Mouse (Mus musculus) midbrain, embryonic 15.5 days (tissue): ENCODE measurements around the gene Gm42417. TPM values are rescaled to one million over a fixed set of nuclear protein-coding genes. Genes with fewer than 3 reads are reported as not detected.

ENCODE experiments used
- ATAC-seq: fragments of 200-750 bp; cut with Nextera tagmentation; replicated peaks from 2 replicates; pipeline ENCODE4 v1.8.0; 2017; ENCODE audit warnings: moderate TSS enrichment
- H3K27ac ChIP-seq: fragments of 300-500 bp; sonication (generic); 2 replicates; pipeline ENCODE4 v1.5.1; 2015; ENCODE audit warnings: mild to moderate bottlenecking, inconsistent platforms
- H3K27me3 ChIP-seq: fragments of 300-500 bp; sonication (generic); replicated peaks from 2 replicates; pipeline ENCODE4 v1.6.1; 2015; ENCODE audit warnings: inconsistent platforms
- H3K36me3 ChIP-seq: fragments of 300-500 bp; sonication (generic); replicated peaks from 2 replicates; pipeline ENCODE4 v1.6.1; 2015; ENCODE audit warnings: inconsistent platforms
- H3K4me1 ChIP-seq: fragments of 300-500 bp; sonication (generic); 2 replicates; pipeline ENCODE4 v1.6.1; 2015; ENCODE audit warnings: inconsistent platforms
- H3K4me2 ChIP-seq: fragments of 300-500 bp; sonication (generic); 2 replicates; pipeline ENCODE4 v1.6.1; 2015; ENCODE audit warnings: inconsistent platforms, mild to moderate bottlenecking, moderate library complexity
- H3K4me3 ChIP-seq: fragments of 300-500 bp; sonication (generic); 2 replicates; pipeline ENCODE4 v1.5.1; 2015; ENCODE audit warnings: mild to moderate bottlenecking, inconsistent platforms
- H3K9ac ChIP-seq: fragments of 300-500 bp; sonication (generic); 2 replicates; pipeline ENCODE4 v1.6.1; 2015; ENCODE audit warnings: mild to moderate bottlenecking, inconsistent platforms
- H3K9me3 ChIP-seq: fragments of 300-500 bp; sonication (generic); 2 replicates; pipeline ENCODE4 v1.6.1; 2016; ENCODE audit warnings: inconsistent platforms
- WGBS: fragments of 180-500 bp; shearing (Covaris S2); methylation state at CpG from one replicate; pipeline ENCODE4 v1.1.7; 2015; ENCODE audit warnings: mixed read lengths; 5-methylcytosine and 5-hydroxymethylcytosine counted together
- polyA plus RNA-seq: library from polyadenylated mRNA; unstranded; fragments of >200 nt; fragmentation: Nextera tagmentation; extraction: Ambion mirVana; gene quantifications from 2 replicates; pipeline ENCODE4 v1.2.1, GENCODE M21; 2015

Gm42417 gene
- polyA plus RNA-seq, 1 experiment from 2014 or later = 0.81 TPM

- Histone ChIP-seq H3K4me1 (no peaks in the 10 kb centered on the region), H3K4me3 (no peak overlapping the region), H3K4me2 (no peak overlapping the region), H3K27ac (no peak overlapping the region), H3K9ac (no peak overlapping the region), H3K27me3 (no peaks in the 10 kb centered on the region), H3K9me3 (no peaks in the 10 kb centered on the region), H3K36me3 (no peaks in the 10 kb centered on the region)
- no peak for ATAC-seq
- 84% methylated on average over 8 of the region's 8 CpGs for WGBS
Measured at GRCm38 (mm10) chr1:36573524-36573923, 34.3 kb upstream of the Gm42417 start.

DNA sequence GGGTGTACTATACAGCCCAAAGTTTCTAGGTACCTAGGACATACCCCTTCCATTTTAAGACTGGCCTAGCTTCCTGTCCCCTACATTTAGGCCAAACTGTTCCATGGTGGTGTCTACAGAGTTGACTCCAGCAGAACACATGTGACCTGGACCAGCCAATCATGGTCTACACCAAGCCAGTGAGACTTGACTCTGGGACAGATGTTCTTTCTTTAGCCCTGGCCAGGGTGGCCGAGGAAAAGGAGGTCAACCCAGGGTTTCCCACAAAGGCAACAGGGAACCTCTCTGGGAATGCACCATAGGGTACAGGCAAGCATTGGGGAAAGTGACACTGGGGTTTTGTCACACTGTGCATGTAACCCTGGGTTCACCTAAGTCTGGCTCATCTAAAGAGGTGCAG is 33.5 kb upstream of the Gm42417 start:
- H3K4me3 ChIP-seq = no peak overlapping the region
- no peaks in the 10 kb centered on the region for H3K36me3 ChIP-seq
- H3K9me3 ChIP-seq = no peaks in the 10 kb centered on the region
- no peak overlapping the region for H3K27ac ChIP-seq
- no peaks in the 10 kb centered on the region for H3K4me1 ChIP-seq
- no peak for ATAC-seq
- no peak overlapping the region for H3K9ac ChIP-seq
- H3K4me2 ChIP-seq = no peak overlapping the region
- 67% methylated on average over 1 of the region's 1 CpGs for WGBS
- no peaks in the 10 kb centered on the region for H3K27me3 ChIP-seq

- H3K4me3 ChIP-seq = no peak overlapping the region
- H3K27ac ChIP-seq = no peak overlapping the region
- no peak for ATAC-seq
- no peak overlapping the region for H3K4me2 ChIP-seq
- H3K9me3 ChIP-seq = no peaks in the 10 kb centered on the region
- no peaks in the 10 kb centered on the region for H3K36me3 ChIP-seq
- WGBS = 79% methylated on average over 2 of the region's 2 CpGs
- no peaks in the 10 kb centered on the region for H3K4me1 ChIP-seq
- H3K27me3 ChIP-seq = no peaks in the 10 kb centered on the region
- no peak overlapping the region for H3K9ac ChIP-seq
Measured at GRCm38 (mm10) chr1:36572140-36572700, 33.0 kb upstream of the Gm42417 start.

DNA sequence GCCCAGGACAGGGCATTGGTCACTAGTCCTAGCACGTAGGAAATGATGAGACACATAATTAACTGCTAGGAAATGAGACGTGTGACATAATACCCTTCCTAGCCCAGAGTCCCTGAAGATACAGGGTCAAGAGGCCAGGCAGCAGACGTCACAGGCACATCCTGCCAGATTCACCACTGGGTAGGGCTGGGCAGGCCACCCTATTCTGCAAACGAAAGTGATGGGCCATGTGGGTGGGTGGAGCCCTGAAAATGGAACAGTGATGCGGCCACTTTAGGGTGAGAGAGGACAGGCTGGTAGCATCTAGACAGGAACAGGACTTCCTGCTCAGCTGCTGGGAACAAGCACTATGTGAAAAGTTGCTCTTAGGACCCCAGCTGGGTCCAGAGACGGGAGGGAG is 32.4 kb upstream of the Gm42417 start:
- ATAC-seq = no peak
- H3K9me3 ChIP-seq = no peaks in the 10 kb centered on the region
- H3K27me3 ChIP-seq = no peaks in the 10 kb centered on the region
- 56% methylated on average over 6 of the region's 6 CpGs for WGBS
- no peaks in the 10 kb centered on the region for H3K36me3 ChIP-seq
- H3K27ac ChIP-seq = no peak overlapping the region
- no peak overlapping the region for H3K9ac ChIP-seq
- no peaks in the 10 kb centered on the region for H3K4me1 ChIP-seq
- H3K4me2 ChIP-seq = no peak overlapping the region
- H3K4me3 ChIP-seq = no peak overlapping the region

DNA sequence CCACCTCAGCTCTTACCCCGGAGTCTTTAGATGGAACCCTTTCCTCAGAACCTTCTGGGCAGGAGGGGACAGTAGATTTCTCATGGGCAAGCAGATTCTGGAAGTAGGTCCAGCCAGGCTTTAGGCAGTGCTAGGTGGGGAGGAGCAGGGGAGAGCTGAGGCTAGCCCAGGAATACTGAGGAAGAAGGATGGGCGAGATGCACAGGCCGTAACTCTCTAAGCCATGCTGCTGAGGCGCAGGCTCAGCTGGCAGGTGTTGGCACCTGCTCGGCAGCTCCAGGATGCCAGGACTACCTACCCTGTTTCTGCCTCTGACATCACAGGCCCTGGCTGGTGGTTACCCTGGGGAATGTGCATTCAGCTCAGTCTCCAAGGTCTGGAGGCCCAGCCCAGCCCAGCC is 31.1 kb upstream of the Gm42417 start:
- H3K9ac ChIP-seq = no peak overlapping the region
- no peak overlapping the region for H3K27ac ChIP-seq
- H3K27me3 ChIP-seq = no peaks in the 10 kb centered on the region
- no peaks in the 10 kb centered on the region for H3K36me3 ChIP-seq
- H3K4me1 ChIP-seq = no peaks in the 10 kb centered on the region
- 87% methylated on average over 5 of the region's 5 CpGs for WGBS
- H3K4me3 ChIP-seq = no peak overlapping the region
- ATAC-seq = no peak
- no peak overlapping the region for H3K4me2 ChIP-seq
- no peaks in the 10 kb centered on the region for H3K9me3 ChIP-seq

DNA sequence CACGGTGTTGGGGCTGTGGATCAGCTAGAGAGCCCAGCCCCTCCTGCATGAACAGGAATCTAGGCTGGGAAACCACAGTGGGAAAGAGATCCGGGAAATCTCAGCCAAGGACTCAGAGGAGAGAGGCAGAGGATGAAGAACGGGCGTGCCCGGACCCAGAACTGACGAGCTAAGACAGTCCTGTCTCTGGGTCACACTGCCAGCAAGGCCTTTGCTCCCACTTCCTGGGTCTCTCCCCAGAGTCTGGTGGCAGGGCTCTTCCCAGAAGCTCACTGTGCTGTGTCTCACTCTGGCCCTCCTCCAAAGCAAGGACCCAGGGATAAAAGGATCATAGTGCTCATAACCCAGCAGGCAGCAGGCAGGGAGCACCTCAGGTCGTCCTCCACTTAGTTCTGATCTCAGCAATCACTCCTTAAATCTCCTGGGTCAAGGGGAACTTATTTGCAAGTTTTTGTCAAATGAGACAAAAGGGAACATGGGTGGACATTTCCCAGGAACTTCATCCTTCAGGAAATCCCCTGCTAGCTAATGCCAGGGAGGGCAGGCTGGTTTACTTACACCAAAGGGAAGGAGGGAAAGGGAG is 30.6 kb upstream of the Gm42417 start:
- Histone ChIP-seq H3K4me2 (no peak overlapping the region), H3K4me1 (no peaks in the 10 kb centered on the region), H3K9ac (no peak overlapping the region), H3K27ac (no peak overlapping the region), H3K27me3 (no peaks in the 10 kb centered on the region), H3K9me3 (no peaks in the 10 kb centered on the region), H3K36me3 (no peaks in the 10 kb centered on the region), H3K4me3 (no peak overlapping the region)
- 57% methylated on average over 7 of the region's 7 CpGs for WGBS
- no peak for ATAC-seq

DNA sequence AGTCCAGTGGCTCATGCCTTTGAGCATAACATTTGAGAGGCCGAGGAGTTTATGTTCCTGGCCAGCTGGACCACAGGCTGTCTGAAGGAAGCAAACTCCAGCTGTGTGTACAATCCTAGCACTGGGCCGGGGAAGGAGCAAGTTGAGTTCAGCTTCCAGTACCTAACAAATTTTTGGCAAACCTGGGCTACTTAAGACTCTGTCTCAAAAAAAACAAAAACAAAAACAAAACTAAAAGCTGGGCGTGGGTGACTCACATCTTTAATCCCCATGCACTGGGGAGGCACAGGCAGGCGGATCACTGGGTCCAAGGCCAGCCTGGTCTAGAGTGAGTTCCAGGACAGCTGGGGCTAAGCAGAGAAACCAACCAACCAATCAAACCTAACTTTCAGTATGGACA is 29.5 kb upstream of the Gm42417 start:
- H3K4me3 ChIP-seq = no peak overlapping the region
- H3K9ac ChIP-seq = no peak overlapping the region
- no peaks in the 10 kb centered on the region for H3K9me3 ChIP-seq

GRCm38 (mm10) chr1:36567818-36568603 is 28.8 kb upstream of the Gm42417 start:
- no peaks in the 10 kb centered on the region for H3K36me3 ChIP-seq
- 45% methylated on average over 21 of the region's 21 CpGs for WGBS
- no peak overlapping the region for H3K27ac ChIP-seq
- ATAC-seq = no peak
- H3K9ac ChIP-seq = no peak overlapping the region
- no peak overlapping the region for H3K4me3 ChIP-seq
- no peak overlapping the region for H3K4me2 ChIP-seq
- no peaks in the 10 kb centered on the region for H3K4me1 ChIP-seq
- no peaks in the 10 kb centered on the region for H3K27me3 ChIP-seq
- H3K9me3 ChIP-seq = no peaks in the 10 kb centered on the region

More for the DNA sequence above, 29.5 kb upstream of the Gm42417 start:
- WGBS = 69% methylated on average over 4 of the region's 4 CpGs
- no peak overlapping the region for H3K27ac ChIP-seq
- ATAC-seq = no peak
- no peaks in the 10 kb centered on the region for H3K27me3 ChIP-seq
- no peak overlapping the region for H3K4me2 ChIP-seq
- H3K36me3 ChIP-seq = no peaks in the 10 kb centered on the region
- H3K4me1 ChIP-seq = no peaks in the 10 kb centered on the region

GRCm38 (mm10) chr1:36566425-36566824 is 27.2 kb upstream of the Gm42417 start:
- Histone ChIP-seq H3K36me3 (no peaks in the 10 kb centered on the region), H3K27ac (no peak overlapping the region), H3K4me2 (no peak overlapping the region), H3K9me3 (no peaks in the 10 kb centered on the region), H3K4me3 (no peak overlapping the region), H3K4me1 (no peaks in the 10 kb centered on the region), H3K27me3 (no peaks in the 10 kb centered on the region), H3K9ac (no peak overlapping the region)
- ATAC-seq = no peak
- 4% methylated on average over 2 of the region's 2 CpGs for WGBS

GRCm38 (mm10) chr1:36564101-36564500 is 24.9 kb upstream of the Gm42417 start:
- no peak overlapping the region for H3K4me3 ChIP-seq
- no peak overlapping the region for H3K27ac ChIP-seq
- no peaks in the 10 kb centered on the region for H3K9me3 ChIP-seq
- no peaks in the 10 kb centered on the region for H3K27me3 ChIP-seq
- WGBS = 79% methylated on average over 6 of the region's 6 CpGs
- no peak for ATAC-seq
- H3K4me1 ChIP-seq = peaks cover 2% of the 10 kb centered on the region
- H3K9ac ChIP-seq = no peak overlapping the region
- H3K4me2 ChIP-seq = no peak overlapping the region
- H3K36me3 ChIP-seq = no peaks in the 10 kb centered on the region

GRCm38 (mm10) chr1:36563632-36564031 is 24.4 kb upstream of the Gm42417 start:
- peaks cover 6% of the 10 kb centered on the region for H3K4me1 ChIP-seq
- H3K36me3 ChIP-seq = no peaks in the 10 kb centered on the region
- WGBS = 70% methylated on average over 4 of the region's 4 CpGs
- H3K4me3 ChIP-seq = no peak overlapping the region
- no peaks in the 10 kb centered on the region for H3K9me3 ChIP-seq
- ATAC-seq = no peak
- no peaks in the 10 kb centered on the region for H3K27me3 ChIP-seq
- no peak overlapping the region for H3K27ac ChIP-seq
- H3K9ac ChIP-seq = no peak overlapping the region
- H3K4me2 ChIP-seq = no peak overlapping the region

DNA sequence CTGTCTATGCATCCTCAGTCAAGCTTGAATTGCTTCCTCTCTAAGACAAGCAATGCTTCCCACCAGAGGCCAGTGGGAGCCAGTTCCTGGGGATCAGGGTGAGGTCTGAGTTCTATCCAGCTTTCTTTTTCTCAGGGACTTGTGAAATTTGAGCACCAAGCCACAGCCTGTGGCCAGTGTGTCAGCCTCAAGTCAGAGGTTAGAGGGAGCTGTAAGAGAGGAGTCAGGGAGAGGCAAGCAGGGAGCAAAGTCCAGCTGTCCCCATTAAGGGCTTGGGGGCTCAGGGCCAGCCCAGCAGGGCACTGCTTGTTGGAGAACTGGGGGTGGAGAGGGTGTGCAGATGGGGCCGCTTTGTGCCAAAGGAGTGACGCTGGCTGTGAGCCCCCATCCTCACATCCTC is 24.0 kb upstream of the Gm42417 start:
- WGBS = 88% methylated on average over 2 of the region's 2 CpGs
- Histone ChIP-seq H3K9me3 (no peaks in the 10 kb centered on the region), H3K9ac (no peak overlapping the region), H3K36me3 (no peaks in the 10 kb centered on the region), H3K4me2 (no peak overlapping the region), H3K27ac (no peak overlapping the region), H3K27me3 (no peaks in the 10 kb centered on the region), H3K4me1 (peaks cover 10% of the 10 kb centered on the region), H3K4me3 (no peak overlapping the region)
- no peak for ATAC-seq

GRCm38 (mm10) chr1:36562388-36562787 is 23.2 kb upstream of the Gm42417 start:
- Histone ChIP-seq H3K4me1 (peaks cover 10% of the 10 kb centered on the region), H3K27me3 (no peaks in the 10 kb centered on the region), H3K9me3 (no peaks in the 10 kb centered on the region), H3K27ac (no peak overlapping the region), H3K9ac (no peak overlapping the region), H3K4me2 (no peak overlapping the region), H3K4me3 (no peak overlapping the region), H3K36me3 (no peaks in the 10 kb centered on the region)
- 75% methylated on average over 4 of the region's 4 CpGs for WGBS
- ATAC-seq = no peak
